Mouse (Mus musculus) cerebellum, adult 2 months (tissue): ENCODE results near the gene Slc5a4b.

Source experiments
- CTCF ChIP-seq: fragments of 200-500 bp; IDR thresholded peaks from 2 replicates; pipeline ENCODE4 v1.5.1; 2011; ENCODE audit warnings: low read depth, mild to moderate bottlenecking, control low read depth, low read length, moderate library complexity, borderline replicate concordance; ENCODE audit not compliant: insufficient read depth
- POLR2A ChIP-seq: fragments of 200-500 bp; IDR thresholded peaks from 2 replicates; pipeline ENCODE4 v1.6.1; 2011; ENCODE audit warnings: low read length, control low read depth, borderline replicate concordance; ENCODE audit not compliant: insufficient read depth

- TF ChIP-seq POLR2A (no peak), CTCF (no peak)
Observed at GRCm38 (mm10) chr10:76025470-76026190, 85.1 kb downstream of the Slc5a4b start.
